Mouse (Mus musculus) E14TG2a.4 (cell line): Measurements from ENCODE around the gene Ankrd35.
"Not testable (repeated sequence)": the region's sequence is repeated elsewhere in the genome, so short reads cannot be mapped to it uniquely, and the experiment has no call there.

Source experiments
- H3K27me3 ChIP-seq: 2 replicates; pipeline ENCODE4 v1.6.1; 2014; ENCODE audit warnings: low read length, control low read depth; ENCODE audit not compliant: insufficient read depth
- H3K36me3 ChIP-seq: 2 replicates; pipeline ENCODE4 v1.6.1; 2014; ENCODE audit warnings: low read length, control low read depth; ENCODE audit not compliant: insufficient read depth
- H3K4me1 ChIP-seq: replicated peaks from 2 replicates; pipeline ENCODE4 v1.6.1; 2014; ENCODE audit warnings: low read depth, low read length, control low read depth
- H3K4me3 ChIP-seq: replicated peaks from 2 replicates; pipeline ENCODE4 v1.5.1; 2014; ENCODE audit warnings: mild to moderate bottlenecking, low read length
- H3K9me3 ChIP-seq: 2 replicates; pipeline ENCODE4 v1.6.1; 2014; ENCODE audit warnings: low read length, control low read depth
- CTCF ChIP-seq: conservative IDR thresholded peaks from 2 replicates; pipeline ENCODE4 v1.5.1; 2014; ENCODE audit warnings: low read length
- NANOG ChIP-seq: IDR thresholded peaks from 2 replicates; pipeline ENCODE4 v1.6.1; 2014; ENCODE audit warnings: borderline replicate concordance, low read length, mixed read lengths
- POU5F1 ChIP-seq: IDR thresholded peaks from 2 replicates; pipeline ENCODE4 v1.6.1; 2014; ENCODE audit warnings: low read length, borderline replicate concordance

Gene Ankrd35

DNA sequence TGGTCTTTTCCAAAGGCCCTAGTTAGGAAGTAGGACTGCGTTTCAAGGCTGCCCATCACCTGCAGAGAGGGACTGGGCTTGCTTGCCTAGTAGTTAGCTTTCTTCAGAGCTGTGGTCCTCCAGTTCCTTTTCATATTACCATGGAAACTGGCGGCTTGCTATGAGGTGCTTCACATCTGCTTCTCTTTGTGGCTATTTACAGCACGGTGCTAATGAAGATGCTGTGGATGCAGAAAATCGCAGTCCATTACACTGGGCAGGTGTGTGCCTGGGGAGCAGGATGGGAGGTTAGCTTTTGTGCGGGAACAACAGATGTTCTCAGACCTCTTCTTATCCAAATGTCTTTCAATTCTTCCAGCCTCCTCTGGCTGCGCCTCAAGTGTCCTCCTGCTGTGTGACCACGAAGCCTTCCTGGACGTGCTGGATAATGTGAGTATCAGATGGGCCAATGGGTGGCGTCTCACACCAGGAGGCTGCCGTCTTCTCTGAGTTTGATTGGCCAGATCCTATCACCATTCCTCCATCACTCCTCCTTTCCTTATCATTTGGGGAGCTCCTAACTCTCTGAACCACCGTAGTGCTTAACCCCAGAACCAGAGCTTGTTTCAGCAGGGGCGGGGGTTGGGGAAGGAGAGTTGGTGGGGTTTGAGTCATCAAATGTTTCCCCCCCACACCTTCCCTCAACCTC, 10.5 kb downstream of the Ankrd35 start:
- TF ChIP-seq NANOG (no peak), CTCF (no peak), POU5F1 (no peak)
- peak overlapping the region; percentile 57; the same call in 1 of the 2 replicates for H3K4me3 ChIP-seq

GRCm38 (mm10) chr3:96683496-96683895, 13.6 kb downstream of the Ankrd35 start:
- Histone ChIP-seq H3K36me3 (0 out of 2 replicates have a peak, but pooled peaks cover 4% of the 10 kb centered on the region), H3K4me1 (peaks cover 71% of the 10 kb centered on the region), H3K9me3 (no peaks in the 10 kb centered on the region), H3K27me3 (peaks cover 31% of the 10 kb centered on the region), H3K4me3 (0 out of 2 replicates have a peak overlapping the region, but pooled peaks have one; percentile 7)
- TF ChIP-seq CTCF (no peak), POU5F1 (no peak), NANOG (no peak)

More for the DNA sequence above, 10.5 kb downstream of the Ankrd35 start:
- H3K4me1 ChIP-seq = peaks cover 91% of the 10 kb centered on the region
- no peaks in the 10 kb centered on the region for H3K9me3 ChIP-seq
- peaks cover 26% of the 10 kb centered on the region for H3K27me3 ChIP-seq
- H3K36me3 ChIP-seq = 0 out of 2 replicates have a peak, but pooled peaks cover 4% of the 10 kb centered on the region

- no peak for TF ChIP-seq POU5F1
- no peak for TF ChIP-seq NANOG
- TF ChIP-seq CTCF = no peak
- Histone ChIP-seq H3K9me3 (no peaks in the 10 kb centered on the region), H3K27me3 (peaks cover 34% of the 10 kb centered on the region), H3K4me1 (peaks cover 71% of the 10 kb centered on the region), H3K4me3 (peak overlapping the region; percentile 73), H3K36me3 (0 out of 2 replicates have a peak, but pooled peaks cover 4% of the 10 kb centered on the region)
These were observed 14.4 kb downstream of the Ankrd35 start for GRCm38 (mm10) chr3:96684151-96684821.

DNA sequence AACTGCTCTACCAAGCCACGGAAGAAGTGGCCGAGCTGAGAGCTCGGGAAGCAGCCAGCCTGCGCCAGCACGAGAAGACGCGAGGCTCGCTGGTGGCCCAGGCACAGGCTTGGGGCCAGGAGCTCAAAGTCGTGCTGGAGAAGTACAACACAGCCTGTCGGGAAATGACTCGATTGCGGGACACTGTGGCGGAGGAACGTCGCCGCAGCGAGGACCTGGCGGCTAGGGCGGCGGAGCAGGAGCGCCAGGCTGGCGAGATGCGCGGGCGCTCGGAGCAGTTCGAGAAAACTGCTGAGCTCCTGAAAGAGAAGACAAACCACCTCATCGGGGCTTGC, 14.9 kb downstream of the Ankrd35 start:
- Histone ChIP-seq H3K4me3 (peak overlapping the region; percentile 73), H3K27me3 (peaks cover 36% of the 10 kb centered on the region), H3K36me3 (0 out of 2 replicates have a peak, but pooled peaks cover 4% of the 10 kb centered on the region), H3K4me1 (peaks cover 71% of the 10 kb centered on the region), H3K9me3 (no peaks in the 10 kb centered on the region)
- TF ChIP-seq NANOG (no peak), CTCF (no peak), POU5F1 (no peak)

DNA sequence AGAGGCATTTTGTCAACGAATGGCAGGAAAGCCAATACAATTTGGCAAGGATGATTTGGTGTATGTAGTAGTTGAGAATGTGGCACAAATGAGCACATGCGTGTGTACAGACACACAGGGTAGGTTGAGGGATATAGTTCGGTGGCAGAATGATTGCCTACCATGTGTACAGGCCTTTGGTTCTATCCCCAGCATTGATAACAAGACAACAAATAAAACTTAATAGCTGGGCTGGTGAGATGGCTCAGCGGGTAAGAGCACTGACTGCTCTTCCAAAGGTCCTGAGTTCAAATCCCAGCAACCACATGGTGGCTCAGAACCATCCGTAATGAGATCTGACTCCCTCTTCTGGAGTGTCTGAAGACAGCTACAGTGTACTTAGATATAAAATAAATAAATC, 16.1 kb downstream of the Ankrd35 start:
- not testable (repeated sequence) for H3K4me3 ChIP-seq, H3K36me3 ChIP-seq, H3K9me3 ChIP-seq
- Histone ChIP-seq H3K4me1 (peaks cover 71% of the 10 kb centered on the region), H3K27me3 (peaks cover 40% of the 10 kb centered on the region)

- H3K4me1 ChIP-seq = peaks cover 72% of the 10 kb centered on the region
- no peaks in the 10 kb centered on the region for H3K36me3 ChIP-seq
- peak overlapping the region; percentile 44; the same call in 1 of the 2 replicates for H3K4me3 ChIP-seq
- H3K9me3 ChIP-seq = no peaks in the 10 kb centered on the region
- H3K27me3 ChIP-seq = peaks cover 29% of the 10 kb centered on the region
- no peak for TF ChIP-seq POU5F1
- TF ChIP-seq CTCF = no peak
- no peak for TF ChIP-seq NANOG
These were observed 18.9 kb downstream of the Ankrd35 start for GRCm38 (mm10) chr3:96688854-96689253.

DNA sequence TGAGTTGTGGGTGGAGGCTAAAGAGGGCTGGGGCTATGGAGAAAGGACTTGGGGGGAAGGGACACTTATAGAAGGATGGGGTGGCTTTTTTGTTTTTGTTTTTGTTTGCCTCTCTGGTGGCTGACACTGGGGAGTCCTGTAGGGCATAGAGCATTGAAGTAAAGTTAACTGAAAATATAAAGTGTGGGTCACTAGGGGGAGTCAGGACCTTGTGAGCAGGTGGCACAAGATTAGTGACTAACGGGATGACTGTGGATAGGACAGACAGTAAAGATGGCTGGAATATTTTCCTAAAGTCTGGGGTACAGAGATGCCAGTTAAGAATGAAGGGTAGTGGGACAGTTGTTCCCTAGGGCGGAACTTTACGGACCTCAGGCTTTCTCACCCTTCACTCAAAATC, 20.4 kb downstream of the Ankrd35 start:
- no peaks in the 10 kb centered on the region for H3K36me3 ChIP-seq
- no peaks in the 10 kb centered on the region for H3K9me3 ChIP-seq
- peaks cover 63% of the 10 kb centered on the region for H3K4me1 ChIP-seq
- H3K4me3 ChIP-seq = no peak overlapping the region
- peaks cover 14% of the 10 kb centered on the region for H3K27me3 ChIP-seq
- TF ChIP-seq CTCF (peak; percentile 18; the same call in 1 of the 2 replicates), POU5F1 (no peak), NANOG (no peak)

DNA sequence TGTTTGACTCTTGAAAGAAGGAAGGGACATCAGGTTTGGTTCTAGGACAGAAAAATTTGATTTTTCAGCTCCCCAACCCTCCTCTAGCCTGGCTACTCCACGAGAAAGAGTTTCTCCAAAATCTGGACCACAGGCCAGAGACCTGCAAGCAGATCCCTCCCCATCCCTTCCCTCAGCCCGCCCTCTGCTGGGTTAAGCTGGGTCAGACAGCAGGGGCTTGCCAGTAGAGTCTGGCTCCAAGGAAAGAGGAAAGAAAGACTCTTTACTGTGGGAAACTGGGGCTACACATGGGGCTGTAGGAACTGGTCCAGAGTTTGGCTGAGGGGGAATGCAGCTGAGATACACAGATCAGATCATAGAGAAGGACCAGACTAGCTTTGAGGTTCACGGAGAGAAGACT, 22.6 kb downstream of the Ankrd35 start:
- Histone ChIP-seq H3K36me3 (no peaks in the 10 kb centered on the region), H3K9me3 (no peaks in the 10 kb centered on the region)

GRCm38 (mm10) chr3:96693579-96693978, 23.6 kb downstream of the Ankrd35 start:
- Histone ChIP-seq H3K9me3 (no peaks in the 10 kb centered on the region), H3K4me1 (peaks cover 73% of the 10 kb centered on the region), H3K36me3 (no peaks in the 10 kb centered on the region), H3K4me3 (peak overlapping the region; percentile 24), H3K27me3 (peaks cover 9% of the 10 kb centered on the region; the same call in 1 of the 2 replicates)
- TF ChIP-seq CTCF (no peak), POU5F1 (no peak), NANOG (no peak)

More for the DNA sequence above, 22.6 kb downstream of the Ankrd35 start:
- Histone ChIP-seq H3K4me3 (no peak overlapping the region), H3K4me1 (peaks cover 66% of the 10 kb centered on the region), H3K27me3 (peaks cover 9% of the 10 kb centered on the region; the same call in 1 of the 2 replicates)
- peak; percentile 31 for TF ChIP-seq CTCF
- TF ChIP-seq POU5F1 = no peak
